Mouse (Mus musculus): ENCODE data around the gene Caprin1. TPM values are rescaled to one million over a fixed set of nuclear protein-coding genes. Genes with fewer than 3 reads are reported as not detected.

Caprin1 gene
- 434 and 479 TPM in 2 replicates for polyA plus RNA-seq (2014; fragmentation: Nextera tagmentation; extraction: Ambion mirVana)

DNA sequence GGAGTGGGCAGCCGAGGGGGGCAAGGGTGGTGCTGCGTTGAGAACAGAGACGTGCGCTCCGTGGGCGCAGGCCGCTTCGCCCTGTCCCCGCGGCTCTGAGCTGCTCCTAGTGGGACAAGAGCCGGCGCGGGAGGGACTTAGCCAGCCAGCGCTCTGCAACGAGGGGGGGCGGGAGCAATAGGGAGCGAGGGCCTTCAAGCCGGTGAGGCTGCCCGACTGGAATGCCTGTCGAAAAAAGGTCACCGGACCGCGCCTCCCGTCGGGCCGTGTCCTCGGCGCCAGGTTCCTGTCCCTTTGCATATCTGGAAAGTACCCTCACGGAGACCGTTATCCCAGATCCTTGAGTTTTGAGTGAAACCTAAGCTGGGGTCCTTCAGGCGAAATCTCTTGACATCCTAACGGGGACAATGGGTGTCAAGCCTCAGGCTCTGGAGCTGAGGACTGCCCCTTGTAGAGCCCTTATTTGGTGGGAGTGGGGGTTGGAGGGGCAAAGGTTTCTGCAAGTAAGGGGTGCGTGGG, at the start of gene Caprin1:
Caprin1 (minus strand) TSS at position 159 of the 519 bp plus-strand sequence.
- DNase-seq (ENCODE audit: low spot score) = peak; percentile 97
- peaks cover 15% of the 10 kb centered on the region for H3K36me3 ChIP-seq (ENCODE audit: control insufficient read depth, insufficient read depth, low read length)
- H3K27me3 ChIP-seq (replicated peaks; ENCODE audit: control insufficient read depth, insufficient read depth, low read length) = no peaks in the 10 kb centered on the region
- peaks cover 10% of the 10 kb centered on the region for H3K4me1 ChIP-seq (ENCODE audit: control insufficient read depth, insufficient read depth, low read length)
- ATAC-seq = peak; percentile 95
- H3K9ac ChIP-seq (ENCODE audit: low read length) = peak within 1 kb of the TSS; percentile 99
- WGBS = under 1% methylated on average over 33 of the region's 33 CpGs
- H3K27ac ChIP-seq (ENCODE audit: low read depth, low read length) = peak within 1 kb of the TSS; percentile 100
- H3K9me3 ChIP-seq (replicated peaks; ENCODE audit: control insufficient read depth, low read length) = no peaks in the 10 kb centered on the region
- H3K4me3 ChIP-seq (ENCODE audit: low read depth, low read length) = peak within 1 kb of the TSS; percentile 93
- H3K4me2 ChIP-seq (ENCODE audit: low read length) = peak within 1 kb of the TSS; percentile 61

DNA sequence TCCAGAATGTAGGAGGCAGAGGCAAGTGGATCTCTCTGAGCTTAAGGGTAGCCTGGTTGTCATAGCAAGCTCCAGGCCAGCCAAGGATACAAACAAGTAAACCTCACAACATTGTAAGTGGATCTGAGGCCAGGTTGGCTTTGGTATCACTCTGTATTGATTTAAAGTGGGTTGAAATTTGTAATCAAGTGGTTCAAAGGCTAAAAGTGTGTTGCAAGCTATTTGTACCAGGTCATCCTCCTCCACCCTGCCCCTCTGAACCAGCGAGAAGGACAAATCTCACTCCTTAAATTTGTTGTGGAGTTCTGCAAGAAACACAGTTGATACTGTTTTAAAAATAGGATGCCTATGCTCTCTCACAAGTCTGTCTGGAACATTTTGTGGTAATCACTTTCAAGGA, 49.4 kb upstream of the Caprin1 start:
- DNase-seq (ENCODE audit: low spot score) (no peak), ATAC-seq (no peak)
- no peak overlapping the region for H3K9ac ChIP-seq (ENCODE audit: low read length)
- no peaks in the 10 kb centered on the region for H3K36me3 ChIP-seq (ENCODE audit: control insufficient read depth, insufficient read depth, low read length)
- no peaks in the 10 kb centered on the region for H3K4me1 ChIP-seq (ENCODE audit: control insufficient read depth, insufficient read depth, low read length)
- no peaks in the 10 kb centered on the region for H3K27me3 ChIP-seq (replicated peaks; ENCODE audit: control insufficient read depth, insufficient read depth, low read length)
- no peak overlapping the region for H3K4me3 ChIP-seq (ENCODE audit: low read depth, low read length)
- WGBS = 93% methylated on average over 1 of the region's 1 CpGs
- no peak overlapping the region for H3K4me2 ChIP-seq (ENCODE audit: low read length)
- no peak overlapping the region for H3K27ac ChIP-seq (ENCODE audit: low read depth, low read length)
- H3K9me3 ChIP-seq (replicated peaks; ENCODE audit: control insufficient read depth, low read length) = no peaks in the 10 kb centered on the region

DNA sequence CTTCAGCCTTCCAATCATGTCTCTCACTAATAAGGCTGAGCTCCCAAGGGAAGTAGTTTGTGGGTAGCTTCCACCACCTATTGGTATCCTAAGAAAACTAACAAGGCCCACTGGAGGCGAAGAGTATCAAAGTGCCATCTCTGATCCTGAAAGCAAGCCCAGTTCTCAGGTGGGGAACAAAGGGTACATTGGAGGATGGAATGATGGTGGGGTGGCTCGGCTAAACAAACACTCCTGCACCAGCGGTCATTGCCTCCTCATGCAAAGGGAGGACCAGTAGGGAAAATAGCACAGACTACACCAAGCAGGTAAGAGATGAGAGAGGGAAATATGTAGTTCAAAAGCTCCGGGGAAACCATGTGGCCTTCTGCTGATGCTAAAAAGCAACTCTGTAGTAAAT, 48.8 kb upstream of the Caprin1 start:
- Histone ChIP-seq H3K4me2 (ENCODE audit: low read length) (no peak overlapping the region), H3K27ac (ENCODE audit: low read depth, low read length) (no peak overlapping the region), H3K36me3 (ENCODE audit: control insufficient read depth, insufficient read depth, low read length) (no peaks in the 10 kb centered on the region), H3K27me3 (replicated peaks; ENCODE audit: control insufficient read depth, insufficient read depth, low read length) (no peaks in the 10 kb centered on the region), H3K9me3 (replicated peaks; ENCODE audit: control insufficient read depth, low read length) (no peaks in the 10 kb centered on the region), H3K4me1 (ENCODE audit: control insufficient read depth, insufficient read depth, low read length) (no peaks in the 10 kb centered on the region), H3K9ac (ENCODE audit: low read length) (no peak overlapping the region), H3K4me3 (ENCODE audit: low read depth, low read length) (no peak overlapping the region)
- WGBS = 88% methylated on average over 4 of the region's 4 CpGs
- ATAC-seq = no peak
- DNase-seq (ENCODE audit: low spot score) = no peak

DNA sequence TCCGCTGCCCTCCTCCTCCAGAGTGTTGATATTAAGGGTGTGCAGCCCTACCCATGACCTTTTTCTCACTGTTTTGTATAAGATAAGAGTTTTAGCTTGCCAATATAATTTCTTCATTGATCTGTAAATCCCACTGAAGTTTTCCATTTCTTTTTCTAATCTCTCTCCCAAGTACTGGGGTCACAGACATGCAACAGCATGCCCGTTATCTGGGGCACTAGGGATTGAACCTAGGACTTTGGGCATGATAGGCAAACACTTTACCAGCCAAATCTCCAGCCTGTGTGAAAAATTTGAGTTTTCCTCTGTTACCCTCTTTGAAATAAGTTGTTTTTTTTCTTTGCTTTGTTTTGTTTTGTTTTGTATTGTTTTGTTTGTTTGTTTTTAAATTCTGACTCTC, 46.6 kb upstream of the Caprin1 start:
- WGBS = 90% methylated on average over 2 of the region's 2 CpGs
- Histone ChIP-seq H3K27me3 (replicated peaks; ENCODE audit: control insufficient read depth, insufficient read depth, low read length) (no peaks in the 10 kb centered on the region), H3K9ac (ENCODE audit: low read length) (no peak overlapping the region), H3K36me3 (ENCODE audit: control insufficient read depth, insufficient read depth, low read length) (no peaks in the 10 kb centered on the region), H3K4me3 (ENCODE audit: low read depth, low read length) (no peak overlapping the region), H3K9me3 (replicated peaks; ENCODE audit: control insufficient read depth, low read length) (no peaks in the 10 kb centered on the region), H3K4me2 (ENCODE audit: low read length) (no peak overlapping the region), H3K4me1 (ENCODE audit: control insufficient read depth, insufficient read depth, low read length) (no peaks in the 10 kb centered on the region), H3K27ac (ENCODE audit: low read depth, low read length) (no peak overlapping the region)
- ATAC-seq = no peak
- DNase-seq (ENCODE audit: low spot score) = no peak

DNA sequence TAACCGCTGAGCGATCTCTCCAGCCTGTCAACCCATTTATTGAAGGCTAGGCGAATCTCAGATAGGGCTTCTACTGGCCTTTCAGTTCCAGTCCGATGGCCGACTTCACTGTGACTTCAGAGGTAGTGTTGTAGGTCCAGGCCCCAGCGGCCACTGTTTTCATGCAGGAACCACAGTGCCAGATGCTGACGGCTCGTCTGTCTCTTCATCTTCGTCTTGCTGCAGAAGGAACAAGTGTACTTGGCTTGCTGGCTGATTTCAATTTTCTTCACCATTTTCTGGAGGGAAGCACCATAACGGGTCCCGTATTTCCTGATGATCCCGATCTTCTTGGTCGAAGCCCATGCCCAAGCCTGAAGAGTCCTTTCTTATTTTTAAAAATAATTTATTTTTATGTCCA, 45.9 kb upstream of the Caprin1 start:
- no peaks in the 10 kb centered on the region for H3K9me3 ChIP-seq (replicated peaks; ENCODE audit: control insufficient read depth, low read length)
- no peaks in the 10 kb centered on the region for H3K27me3 ChIP-seq (replicated peaks; ENCODE audit: control insufficient read depth, insufficient read depth, low read length)
- ATAC-seq (no peak), DNase-seq (ENCODE audit: low spot score) (no peak)
- H3K9ac ChIP-seq (ENCODE audit: low read length) = no peak overlapping the region
- no peaks in the 10 kb centered on the region for H3K4me1 ChIP-seq (ENCODE audit: control insufficient read depth, insufficient read depth, low read length)
- H3K27ac ChIP-seq (ENCODE audit: low read depth, low read length) = no peak overlapping the region
- no peak overlapping the region for H3K4me3 ChIP-seq (ENCODE audit: low read depth, low read length)
- no peaks in the 10 kb centered on the region for H3K36me3 ChIP-seq (ENCODE audit: control insufficient read depth, insufficient read depth, low read length)
- no peak overlapping the region for H3K4me2 ChIP-seq (ENCODE audit: low read length)
- WGBS = 97% methylated on average over 13 of the region's 13 CpGs

DNA sequence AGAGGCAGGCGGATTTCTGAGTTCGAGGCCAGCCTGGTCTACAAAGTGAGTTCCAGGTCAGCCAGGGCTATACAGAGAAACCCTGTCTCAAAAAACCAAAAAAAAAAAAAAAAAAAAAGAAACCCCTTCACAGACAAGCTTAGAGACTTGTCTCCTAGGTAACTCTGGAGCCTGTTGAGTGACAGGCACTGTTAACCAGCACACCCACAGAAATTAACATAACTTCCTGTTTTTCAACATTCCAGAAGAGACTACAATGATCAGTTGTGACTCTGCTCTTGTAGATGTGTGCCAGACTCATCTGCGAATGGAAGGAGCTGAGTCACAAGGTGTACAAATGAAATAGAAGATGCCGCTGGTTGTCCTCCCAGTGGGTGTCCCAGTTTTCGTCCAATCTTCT, 44.9 kb upstream of the Caprin1 start:
- no peaks in the 10 kb centered on the region for H3K9me3 ChIP-seq (replicated peaks; ENCODE audit: control insufficient read depth, low read length)

DNA sequence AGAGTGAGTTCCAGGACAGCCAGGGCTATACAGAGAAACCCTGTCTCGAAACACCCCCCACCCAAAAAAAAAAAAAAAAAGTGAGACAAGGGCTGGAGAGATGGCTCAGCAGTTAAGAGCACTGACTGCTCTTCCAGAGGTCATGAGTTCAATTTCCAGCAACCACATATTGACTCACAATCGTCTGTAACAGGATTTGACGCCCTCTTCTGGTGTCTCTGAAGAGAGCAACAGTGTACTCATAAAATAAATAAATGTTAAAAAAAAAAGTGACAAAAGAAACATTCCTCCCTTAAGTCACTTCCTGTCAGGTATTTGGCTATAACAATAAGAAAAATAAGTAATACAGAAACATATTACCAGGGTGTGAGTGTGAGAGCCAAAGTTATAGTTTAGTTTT, 41.0 kb upstream of the Caprin1 start:
- Histone ChIP-seq H3K27me3 (replicated peaks; ENCODE audit: control insufficient read depth, insufficient read depth, low read length) (no peaks in the 10 kb centered on the region), H3K4me3 (ENCODE audit: low read depth, low read length) (no peak overlapping the region), H3K4me2 (ENCODE audit: low read length) (no peak overlapping the region), H3K4me1 (ENCODE audit: control insufficient read depth, insufficient read depth, low read length) (no peaks in the 10 kb centered on the region), H3K9ac (ENCODE audit: low read length) (no peak overlapping the region), H3K36me3 (ENCODE audit: control insufficient read depth, insufficient read depth, low read length) (no peaks in the 10 kb centered on the region), H3K27ac (ENCODE audit: low read depth, low read length) (no peak overlapping the region), H3K9me3 (replicated peaks; ENCODE audit: control insufficient read depth, low read length) (no peaks in the 10 kb centered on the region)
- DNase-seq (ENCODE audit: low spot score) (no peak), ATAC-seq (no peak)
- whole genome bisulfite sequencing = 74% methylated on average over 3 of the region's 3 CpGs

More for the DNA sequence above, 44.9 kb upstream of the Caprin1 start:
- Histone ChIP-seq H3K9ac (ENCODE audit: low read length) (no peak overlapping the region), H3K4me3 (ENCODE audit: low read depth, low read length) (no peak overlapping the region), H3K4me2 (ENCODE audit: low read length) (no peak overlapping the region), H3K27me3 (replicated peaks; ENCODE audit: control insufficient read depth, insufficient read depth, low read length) (no peaks in the 10 kb centered on the region), H3K27ac (ENCODE audit: low read depth, low read length) (no peak overlapping the region), H3K4me1 (ENCODE audit: control insufficient read depth, insufficient read depth, low read length) (no peaks in the 10 kb centered on the region), H3K36me3 (ENCODE audit: control insufficient read depth, insufficient read depth, low read length) (no peaks in the 10 kb centered on the region)
- WGBS = 88% methylated on average over 5 of the region's 5 CpGs
- no peak for ATAC-seq
- no peak for DNase-seq (ENCODE audit: low spot score)

DNA sequence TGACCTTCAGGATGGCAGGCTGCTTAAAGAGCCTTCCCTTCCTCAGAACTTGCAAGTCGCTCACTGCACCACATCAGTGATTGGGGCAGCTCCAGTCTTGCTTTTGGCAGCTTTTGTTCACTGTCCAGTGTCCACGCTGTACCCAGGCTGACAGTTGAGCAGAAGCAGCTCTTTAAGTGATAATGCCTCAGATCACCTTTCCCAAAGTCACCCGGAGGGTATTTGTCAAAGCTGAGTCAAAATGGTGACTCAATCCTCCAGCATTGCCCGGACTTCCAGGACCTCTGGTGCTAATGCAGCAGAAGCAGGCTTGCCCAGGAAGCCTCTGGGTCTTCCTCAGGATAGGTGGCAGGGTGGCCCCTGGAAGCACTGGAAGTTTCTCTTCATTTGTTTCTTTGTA, 39.7 kb upstream of the Caprin1 start:
- WGBS = 90% methylated on average over 4 of the region's 4 CpGs
- ATAC-seq (no peak), DNase-seq (ENCODE audit: low spot score) (no peak)
- H3K4me2 ChIP-seq (ENCODE audit: low read length) = no peak overlapping the region
- no peak overlapping the region for H3K27ac ChIP-seq (ENCODE audit: low read depth, low read length)
- no peak overlapping the region for H3K9ac ChIP-seq (ENCODE audit: low read length)
- no peak overlapping the region for H3K4me3 ChIP-seq (ENCODE audit: low read depth, low read length)
- H3K36me3 ChIP-seq (ENCODE audit: control insufficient read depth, insufficient read depth, low read length) = no peaks in the 10 kb centered on the region
- H3K27me3 ChIP-seq (replicated peaks; ENCODE audit: control insufficient read depth, insufficient read depth, low read length) = no peaks in the 10 kb centered on the region
- no peaks in the 10 kb centered on the region for H3K4me1 ChIP-seq (ENCODE audit: control insufficient read depth, insufficient read depth, low read length)
- no peaks in the 10 kb centered on the region for H3K9me3 ChIP-seq (replicated peaks; ENCODE audit: control insufficient read depth, low read length)

DNA sequence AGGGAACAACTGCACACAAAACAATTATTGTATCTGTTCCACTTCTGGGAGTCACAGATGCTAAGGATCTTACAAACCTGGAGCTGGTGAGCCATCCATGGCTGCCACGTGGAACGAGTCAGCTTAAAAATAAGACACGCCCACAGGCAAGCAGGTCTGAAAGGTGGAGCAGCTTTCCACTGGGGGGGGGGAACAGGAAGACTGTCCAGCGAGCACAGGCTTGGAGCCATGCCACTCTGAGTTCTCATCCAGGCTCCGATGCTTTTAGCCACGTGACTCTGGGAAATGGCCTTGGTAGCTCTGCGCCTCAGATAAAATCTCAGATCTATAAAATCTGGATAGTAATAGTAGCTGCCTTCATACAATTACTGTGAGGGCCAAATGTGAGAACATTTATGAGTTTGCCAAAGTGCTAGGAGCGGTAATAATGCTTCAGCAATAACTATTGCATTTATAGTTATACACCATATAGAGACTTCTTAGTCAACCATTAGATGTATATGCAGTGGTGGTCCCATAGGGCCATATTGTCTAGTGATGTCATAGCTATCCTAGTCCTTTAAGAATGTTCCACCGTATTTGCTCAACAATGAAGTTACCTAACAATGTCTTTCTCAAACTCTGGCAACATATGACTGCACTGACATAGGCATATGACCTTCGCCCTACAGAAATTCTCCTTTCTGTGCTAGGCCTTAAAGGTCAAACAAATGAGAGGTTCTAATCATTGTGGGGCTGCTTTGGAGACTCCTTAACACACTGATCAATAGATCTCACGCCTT, 38.4 kb upstream of the Caprin1 start:
- no peaks in the 10 kb centered on the region for H3K9me3 ChIP-seq (replicated peaks; ENCODE audit: control insufficient read depth, low read length)
- H3K4me2 ChIP-seq (ENCODE audit: low read length) = no peak overlapping the region
- no peak overlapping the region for H3K27ac ChIP-seq (ENCODE audit: low read depth, low read length)
- no peak for ATAC-seq
- 74% methylated on average over 11 of the region's 11 CpGs for WGBS
- no peak for DNase-seq (ENCODE audit: low spot score)
- no peak overlapping the region for H3K4me3 ChIP-seq (ENCODE audit: low read depth, low read length)
- no peaks in the 10 kb centered on the region for H3K27me3 ChIP-seq (replicated peaks; ENCODE audit: control insufficient read depth, insufficient read depth, low read length)
- H3K36me3 ChIP-seq (ENCODE audit: control insufficient read depth, insufficient read depth, low read length) = no peaks in the 10 kb centered on the region
- no peaks in the 10 kb centered on the region for H3K4me1 ChIP-seq (ENCODE audit: control insufficient read depth, insufficient read depth, low read length)
- H3K9ac ChIP-seq (ENCODE audit: low read length) = no peak overlapping the region

Measured in forebrain, embryonic 14.5 days (tissue).